8 mouse cellular contexts compared by ENCODE assay signal in genomic region chr2:32846805-32847467, GRCm38 (mm10). TPM values are rescaled to one million over a fixed set of nuclear protein-coding genes. Genes with fewer than 3 reads are reported as not detected.
DNase-seq lines count a peak whose midpoint lies in the region; ATAC-seq lines count a peak whose summit lies in the region.

Stxbp1 (minus strand) TSS chr2:32847245.

- peaks cover 22% of the 10 kb centered on the region for H3K4me1 ChIP-seq in erythroblast, embryonic 14.5 days (ENCODE audit: control insufficient read depth)
- H3K4me1 ChIP-seq in heart, embryonic 12.5 days (replicated peaks) = peaks cover 16% of the 10 kb centered on the region
- H3K4me1 ChIP-seq in kidney, embryonic 16.5 days (ENCODE audit: insufficient read depth, low read length) = 0 out of 2 replicates have a peak, but pooled peaks cover 3% of the 10 kb centered on the region
- peaks cover 21% of the 10 kb centered on the region for H3K4me1 ChIP-seq in liver, embryonic 13.5 days (replicated peaks)
- 0 out of 2 replicates have a peak, but pooled peaks cover 3% of the 10 kb centered on the region for H3K4me1 ChIP-seq in stomach, embryonic 14.5 days (ENCODE audit: control insufficient read depth, insufficient read depth, low read length)

- under 1% methylated on average over 72 of the region's 78 CpGs for WGBS in heart, embryonic 12.5 days
- under 1% methylated on average over 78 of the region's 78 CpGs for WGBS in kidney, embryonic 16.5 days
- WGBS in liver, embryonic 13.5 days (ENCODE audit: insufficient replicate concordance) = under 1% methylated on average over 75 of the region's 78 CpGs
- WGBS in stomach, embryonic 14.5 days = 0% methylated on average over 73 of the region's 78 CpGs

- H3K9ac ChIP-seq in heart, embryonic 12.5 days = peak within 1 kb of the TSS; percentile 86
- peak within 1 kb of the TSS; percentile 76 for H3K9ac ChIP-seq in kidney, embryonic 16.5 days (replicated peaks; ENCODE audit: low read length)
- H3K9ac ChIP-seq in liver, embryonic 13.5 days = peak within 1 kb of the TSS; percentile 74
- peak within 1 kb of the TSS; percentile 52 for H3K9ac ChIP-seq in stomach, embryonic 14.5 days (replicated peaks; ENCODE audit: low read depth, low read length)

- peak; percentile 87 for ATAC-seq in CD4-positive, CD25-positive, alpha-beta regulatory T cell, adult 4 months
- ATAC-seq in heart, embryonic 12.5 days (ENCODE audit: insufficient number of reproducible peaks, low FRiP score) = peak; percentile 94
- ATAC-seq in kidney, embryonic 16.5 days (ENCODE audit: low FRiP score, low TSS enrichment) = peak; percentile 97
- ATAC-seq in liver, embryonic 13.5 days (ENCODE audit: low read depth) = peak; percentile 95
- ATAC-seq in stomach, embryonic 14.5 days (ENCODE audit: insufficient number of reproducible peaks, insufficient read depth, low FRiP score, low read depth) = peak; percentile 93

- H3K27ac ChIP-seq in heart, embryonic 12.5 days (ENCODE audit: poor library complexity, severe bottlenecking) = peak within 1 kb of the TSS; percentile 88
- peak within 1 kb of the TSS; percentile 81 for H3K27ac ChIP-seq in kidney, embryonic 16.5 days (ENCODE audit: low read length)
- peak within 1 kb of the TSS; percentile 43 for H3K27ac ChIP-seq in liver, embryonic 13.5 days
- peak within 1 kb of the TSS; percentile 80 for H3K27ac ChIP-seq in stomach, embryonic 14.5 days (ENCODE audit: low read length)

- no peaks in the 10 kb centered on the region for H3K9me3 ChIP-seq in erythroblast, embryonic 14.5 days (ENCODE audit: control insufficient read depth, low read length)
- no peaks in the 10 kb centered on the region for H3K9me3 ChIP-seq in heart, embryonic 12.5 days (replicated peaks)
- H3K9me3 ChIP-seq in kidney, embryonic 16.5 days (ENCODE audit: low read length) = no peaks in the 10 kb centered on the region
- no peaks in the 10 kb centered on the region for H3K9me3 ChIP-seq in liver, embryonic 13.5 days (replicated peaks)
- H3K9me3 ChIP-seq in stomach, embryonic 14.5 days (ENCODE audit: control insufficient read depth, low read depth, low read length) = no peaks in the 10 kb centered on the region

- H3K4me2 ChIP-seq in heart, embryonic 12.5 days = peak within 1 kb of the TSS; percentile 93
- peak within 1 kb of the TSS; percentile 92 for H3K4me2 ChIP-seq in kidney, embryonic 16.5 days (replicated peaks; ENCODE audit: low read depth, low read length)
- H3K4me2 ChIP-seq in liver, embryonic 13.5 days = peak within 1 kb of the TSS; percentile 97
- peak within 1 kb of the TSS; percentile 91 for H3K4me2 ChIP-seq in stomach, embryonic 14.5 days (replicated peaks; ENCODE audit: low read depth, low read length)

- peak; percentile 80 for DNase-seq in brain, embryonic 18.5 days (ENCODE audit: low read depth, low spot score)
- DNase-seq in liver, embryonic 13.5 days = peak; percentile 80
- peak; percentile 73 to 84 for DNase-seq in natural killer cell, adult 2 months (ENCODE audit: low spot score in 2 of 2)

- H3K4me3 ChIP-seq in erythroblast, embryonic 14.5 days (replicated peaks) = peak within 1 kb of the TSS; percentile 76
- peak within 1 kb of the TSS; percentile 86 for H3K4me3 ChIP-seq in heart, embryonic 12.5 days
- H3K4me3 ChIP-seq in kidney, embryonic 16.5 days (ENCODE audit: low read length) = peak within 1 kb of the TSS; percentile 77
- H3K4me3 ChIP-seq in liver, embryonic 13.5 days (replicated peaks) = peak within 1 kb of the TSS; percentile 73
- peak within 1 kb of the TSS; percentile 72 for H3K4me3 ChIP-seq in stomach, embryonic 14.5 days (ENCODE audit: low read depth, low read length)

- no peaks in the 10 kb centered on the region for H3K36me3 ChIP-seq in erythroblast, embryonic 14.5 days (ENCODE audit: control insufficient read depth)
- H3K36me3 ChIP-seq in heart, embryonic 12.5 days = 0 out of 2 replicates have a peak, but pooled peaks cover 1% of the 10 kb centered on the region
- H3K36me3 ChIP-seq in kidney, embryonic 16.5 days (ENCODE audit: insufficient read depth, low read length) = no peaks in the 10 kb centered on the region
- H3K36me3 ChIP-seq in liver, embryonic 13.5 days = no peaks in the 10 kb centered on the region
- no peaks in the 10 kb centered on the region for H3K36me3 ChIP-seq in stomach, embryonic 14.5 days (ENCODE audit: control insufficient read depth, insufficient read depth, low read length)

- H3K27me3 ChIP-seq in erythroblast, embryonic 14.5 days (ENCODE audit: control insufficient read depth) = peaks cover 34% of the 10 kb centered on the region
- peaks cover 14% of the 10 kb centered on the region for H3K27me3 ChIP-seq in heart, embryonic 12.5 days (replicated peaks)
- peaks cover 3% of the 10 kb centered on the region; the same call in 1 of the 2 replicates for H3K27me3 ChIP-seq in kidney, embryonic 16.5 days (ENCODE audit: insufficient read depth, low read length)
- H3K27me3 ChIP-seq in liver, embryonic 13.5 days = peaks cover 14% of the 10 kb centered on the region
- no peaks in the 10 kb centered on the region for H3K27me3 ChIP-seq in stomach, embryonic 14.5 days (ENCODE audit: control insufficient read depth, insufficient read depth, low read length)

RNA-seq across cellular contexts. Expression of gene Stxbp1, which starts in this region (rescaled TPM):
- 1 to 10 TPM; 4.2 to 4.7 TPM for polyA plus RNA-seq in CD4-positive, CD25-positive, alpha-beta regulatory T cell, adult 4 months (2017; shearing (Covaris generic))
- 0.02 and 0.03 TPM in 2 replicates for polyA plus RNA-seq in erythroblast, embryonic 14.5 days (2012)
- polyA plus RNA-seq in heart, embryonic 12.5 days (2016; fragmentation: Nextera tagmentation; extraction: Ambion mirVana) = 30.8 and 31.1 TPM in 2 replicates
- 19.6 and 22.3 TPM in 2 replicates for polyA plus RNA-seq in kidney, embryonic 16.5 days (2015; fragmentation: Nextera tagmentation; extraction: Ambion mirVana)
- polyA plus RNA-seq in liver, embryonic 13.5 days (2015; fragmentation: Nextera tagmentation; extraction: Ambion mirVana) = 3.3 and 3.7 TPM in 2 replicates
- 22.6 and 23.5 TPM in 2 replicates for polyA plus RNA-seq in stomach, embryonic 14.5 days (2014; fragmentation: Nextera tagmentation; extraction: Ambion mirVana)

Comparison
In these comparisons a context has a peak if more than half of its experiments do, and no peak if none do; other contexts are left out.
1. Peak in every context shown above with its lines: DNase-seq, ATAC-seq, H3K4me3 ChIP-seq and H3K27ac ChIP-seq.